Mouse (Mus musculus): ENCODE data around the gene Tbx1. TPM values are rescaled to one million over a fixed set of nuclear protein-coding genes. Genes with fewer than 3 reads are reported as not detected.

Gene Tbx1
- polyA plus RNA-seq, 1 experiment: not detected

DNA sequence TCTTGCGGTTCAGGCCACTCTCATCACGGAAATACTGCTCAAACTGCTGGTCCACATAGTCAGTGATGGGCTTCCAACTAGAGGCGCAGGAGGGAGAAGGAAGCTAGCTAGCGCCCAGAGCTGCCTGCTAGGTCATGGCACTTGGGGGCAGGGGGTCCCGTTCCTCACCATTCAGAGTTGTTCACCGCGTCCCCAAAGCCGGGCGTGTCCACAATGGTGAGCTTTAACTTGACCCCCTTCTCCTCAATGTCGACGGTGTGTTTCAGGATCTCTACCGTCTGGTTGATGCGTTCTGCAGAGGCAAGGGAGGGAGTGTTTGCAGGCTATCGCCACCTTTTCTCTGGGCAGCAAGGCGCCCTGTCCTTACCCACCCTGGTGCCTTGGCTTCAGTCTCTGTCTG is 34.2 kb upstream of the Tbx1 start:
- Histone ChIP-seq H3K4me3 (replicated peaks) (no peak overlapping the region), H3K36me3 (ENCODE audit: control insufficient read depth) (no peaks in the 10 kb centered on the region), H3K27me3 (ENCODE audit: control insufficient read depth) (peaks cover 100% of the 10 kb centered on the region), H3K4me1 (ENCODE audit: control insufficient read depth) (peaks cover 19% of the 10 kb centered on the region), H3K9me3 (ENCODE audit: control insufficient read depth, low read length) (peaks cover 11% of the 10 kb centered on the region; the same call in 1 of the 2 replicates)
- TF ChIP-seq GATA1 (IDR thresholded peaks at IDR 0.05; ENCODE audit: low read length): no peak
- TF ChIP-seq TAL1 (IDR thresholded peaks at IDR 0.05; ENCODE audit: low read length): no peak

DNA sequence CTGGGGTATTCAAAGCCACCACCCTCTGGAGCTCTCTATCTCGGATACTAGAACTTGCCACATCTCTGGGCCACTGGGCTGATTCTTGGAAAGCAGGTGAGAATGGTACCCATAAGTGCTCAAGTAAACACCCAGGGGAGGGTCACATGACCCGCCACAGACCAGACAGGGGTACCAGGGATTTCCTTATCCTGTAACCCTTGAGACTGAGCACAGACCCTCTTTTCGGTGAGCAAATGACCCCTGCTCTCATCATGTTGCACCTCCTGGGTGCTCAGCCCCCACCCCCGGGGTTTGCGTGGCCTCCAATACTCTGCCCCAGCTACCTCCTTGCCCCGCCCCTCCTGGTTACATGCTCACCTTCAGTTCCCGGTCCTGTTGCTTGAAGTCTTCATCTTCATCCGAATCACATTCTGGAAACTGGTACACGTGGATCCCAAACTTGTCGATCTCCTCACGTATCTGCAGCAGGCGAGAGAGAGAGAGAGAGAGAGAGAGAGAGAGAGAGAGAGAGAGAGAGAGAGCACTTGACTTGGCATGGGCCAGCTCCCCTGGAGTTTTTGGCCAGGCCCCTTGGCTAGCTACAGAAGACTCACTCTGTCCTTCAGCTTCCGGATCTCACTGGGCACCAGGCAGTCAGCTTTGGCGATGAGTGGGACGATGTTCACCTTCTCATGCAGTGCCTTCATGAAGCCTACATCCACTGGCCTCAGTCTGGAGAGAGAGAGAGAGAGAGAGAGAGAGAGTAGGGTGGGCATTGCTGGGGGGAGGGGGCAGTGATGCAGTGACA is 33.5 kb upstream of the Tbx1 start:
- Histone ChIP-seq H3K36me3 (ENCODE audit: control insufficient read depth) (no peaks in the 10 kb centered on the region), H3K9me3 (ENCODE audit: control insufficient read depth, low read length) (peaks cover 11% of the 10 kb centered on the region; the same call in 1 of the 2 replicates), H3K4me3 (replicated peaks) (no peak overlapping the region), H3K27me3 (ENCODE audit: control insufficient read depth) (peaks cover 100% of the 10 kb centered on the region), H3K4me1 (ENCODE audit: control insufficient read depth) (peaks cover 13% of the 10 kb centered on the region)
- TF ChIP-seq GATA1 (IDR thresholded peaks at IDR 0.05; ENCODE audit: low read length): no peak
- TF ChIP-seq TAL1 (IDR thresholded peaks at IDR 0.05; ENCODE audit: low read length): no peak

DNA sequence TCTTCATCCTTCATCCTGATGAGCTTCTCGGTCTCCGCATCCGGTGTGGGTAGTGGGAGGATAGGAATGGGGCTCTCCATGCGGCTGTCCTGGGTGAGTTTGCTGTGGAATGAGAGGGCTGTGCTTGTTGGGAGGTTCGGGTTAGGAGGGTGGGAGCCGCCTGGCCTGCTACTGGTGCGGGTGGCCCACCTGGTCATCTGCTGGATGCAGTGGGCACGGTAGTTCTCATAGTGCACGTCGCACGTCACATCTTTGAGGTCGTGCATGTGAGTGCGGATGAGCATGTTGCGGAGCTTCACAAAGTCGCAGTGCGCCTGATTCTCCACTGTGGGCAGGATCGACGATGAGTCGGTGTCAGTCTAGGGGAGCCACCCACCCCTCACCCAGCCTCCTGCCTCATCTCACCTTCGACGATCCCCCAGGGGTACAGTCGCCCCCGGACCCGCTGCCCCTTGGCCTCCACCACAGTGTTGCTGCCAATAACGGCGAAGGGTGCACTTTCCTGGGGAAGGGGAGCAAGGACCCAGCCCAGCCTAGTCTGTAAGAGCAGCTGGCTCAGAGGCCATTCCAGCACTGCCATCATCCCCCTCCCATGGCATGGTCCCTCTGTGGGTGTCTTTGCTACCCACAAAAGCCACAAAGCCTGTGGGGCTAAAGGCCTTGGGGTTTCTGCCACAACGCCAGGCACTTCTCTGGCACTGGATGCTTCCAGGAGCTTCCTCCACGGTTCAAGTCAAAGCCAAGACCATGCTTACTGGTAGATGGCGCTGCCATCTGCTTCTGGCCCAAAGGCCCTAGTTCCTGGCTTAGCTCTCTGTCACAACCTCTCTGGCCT is 32.7 kb upstream of the Tbx1 start:
- peaks cover 100% of the 10 kb centered on the region for H3K27me3 ChIP-seq (ENCODE audit: control insufficient read depth)
- H3K4me3 ChIP-seq (replicated peaks): no peak overlapping the region

DNA sequence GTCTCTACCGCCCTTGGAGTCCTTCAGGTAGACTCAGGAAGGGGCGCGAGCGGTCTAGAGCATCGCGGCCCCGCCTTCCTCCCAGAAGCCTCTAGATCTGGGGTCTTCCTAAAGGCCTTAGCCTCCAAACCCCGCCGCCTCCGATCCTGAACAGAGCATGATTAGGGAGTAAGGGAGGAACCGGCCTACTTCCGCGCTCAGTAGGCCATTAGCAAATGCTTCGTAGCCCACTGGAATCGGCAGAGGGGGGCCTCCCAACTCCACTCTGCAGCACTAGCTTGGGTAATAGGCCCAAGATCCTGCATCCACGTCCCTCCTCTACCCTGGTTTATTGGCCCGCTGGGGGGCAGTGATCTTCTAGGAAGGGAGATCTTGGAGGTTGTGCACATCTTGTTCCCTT is 31.5 kb upstream of the Tbx1 start, which contains the start of gene Gp1bb:
Gp1bb (minus strand) TSS at position 385 of the 400 bp plus-strand sequence.
- no peak for TF ChIP-seq GATA1 (IDR thresholded peaks at IDR 0.05; ENCODE audit: low read length)
- no peak for TF ChIP-seq TAL1 (IDR thresholded peaks at IDR 0.05; ENCODE audit: low read length)
- H3K27me3 ChIP-seq (ENCODE audit: control insufficient read depth): peaks cover 97% of the 10 kb centered on the region
- no peaks in the 10 kb centered on the region for H3K36me3 ChIP-seq (ENCODE audit: control insufficient read depth)
- H3K4me3 ChIP-seq (replicated peaks): no peak within 1 kb of the TSS
- peaks cover 11% of the 10 kb centered on the region; the same call in 1 of the 2 replicates for H3K9me3 ChIP-seq (ENCODE audit: control insufficient read depth, low read length)
- H3K4me1 ChIP-seq (ENCODE audit: control insufficient read depth): peaks cover 19% of the 10 kb centered on the region

More for the DNA sequence above, 32.7 kb upstream of the Tbx1 start:
- H3K9me3 ChIP-seq (ENCODE audit: control insufficient read depth, low read length): peaks cover 11% of the 10 kb centered on the region; the same call in 1 of the 2 replicates
- H3K36me3 ChIP-seq (ENCODE audit: control insufficient read depth): no peaks in the 10 kb centered on the region
- TF ChIP-seq GATA1 (IDR thresholded peaks at IDR 0.05; ENCODE audit: low read length) (no peak), TAL1 (IDR thresholded peaks at IDR 0.05; ENCODE audit: low read length) (no peak)
- H3K4me1 ChIP-seq (ENCODE audit: control insufficient read depth): peaks cover 13% of the 10 kb centered on the region

DNA sequence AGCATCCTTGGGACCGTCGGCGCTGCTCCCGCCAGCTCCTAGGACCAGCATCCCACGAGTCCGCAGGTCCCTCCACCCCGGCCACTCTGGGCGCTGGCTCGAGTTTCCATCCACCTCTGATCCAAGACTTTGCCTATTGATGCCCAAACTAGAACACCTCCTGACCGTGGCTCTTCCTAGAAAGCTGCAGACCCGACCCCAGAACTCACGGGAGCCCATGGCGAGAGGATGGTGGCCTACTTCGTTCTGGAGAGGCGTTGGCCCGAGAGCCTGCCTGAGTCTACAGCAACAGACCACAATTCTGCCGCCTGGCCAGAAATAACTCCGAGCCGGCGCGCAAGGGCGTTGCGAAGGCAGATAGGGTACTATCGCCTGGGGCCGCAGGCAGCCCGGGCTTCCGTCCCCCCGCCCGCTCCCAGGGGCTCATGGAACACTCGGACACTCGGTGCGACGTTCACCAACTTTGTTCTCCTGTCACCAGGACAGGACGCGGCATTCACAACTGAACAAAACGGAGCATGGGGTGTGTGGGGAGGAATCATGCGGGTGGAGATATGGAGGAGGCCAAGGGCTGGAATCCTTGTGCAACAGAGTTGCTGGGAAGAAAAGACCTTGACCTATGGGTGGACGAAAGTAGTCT is 31.0 kb upstream of the Tbx1 start:
- no peak overlapping the region for H3K4me3 ChIP-seq (replicated peaks)
- no peak for TF ChIP-seq TAL1 (IDR thresholded peaks at IDR 0.05; ENCODE audit: low read length)
- no peak for TF ChIP-seq GATA1 (IDR thresholded peaks at IDR 0.05; ENCODE audit: low read length)
- peaks cover 8% of the 10 kb centered on the region; the same call in 1 of the 2 replicates for H3K9me3 ChIP-seq (ENCODE audit: control insufficient read depth, low read length)
- H3K4me1 ChIP-seq (ENCODE audit: control insufficient read depth): peaks cover 16% of the 10 kb centered on the region
- peaks cover 97% of the 10 kb centered on the region for H3K27me3 ChIP-seq (ENCODE audit: control insufficient read depth)
- no peaks in the 10 kb centered on the region for H3K36me3 ChIP-seq (ENCODE audit: control insufficient read depth)

DNA sequence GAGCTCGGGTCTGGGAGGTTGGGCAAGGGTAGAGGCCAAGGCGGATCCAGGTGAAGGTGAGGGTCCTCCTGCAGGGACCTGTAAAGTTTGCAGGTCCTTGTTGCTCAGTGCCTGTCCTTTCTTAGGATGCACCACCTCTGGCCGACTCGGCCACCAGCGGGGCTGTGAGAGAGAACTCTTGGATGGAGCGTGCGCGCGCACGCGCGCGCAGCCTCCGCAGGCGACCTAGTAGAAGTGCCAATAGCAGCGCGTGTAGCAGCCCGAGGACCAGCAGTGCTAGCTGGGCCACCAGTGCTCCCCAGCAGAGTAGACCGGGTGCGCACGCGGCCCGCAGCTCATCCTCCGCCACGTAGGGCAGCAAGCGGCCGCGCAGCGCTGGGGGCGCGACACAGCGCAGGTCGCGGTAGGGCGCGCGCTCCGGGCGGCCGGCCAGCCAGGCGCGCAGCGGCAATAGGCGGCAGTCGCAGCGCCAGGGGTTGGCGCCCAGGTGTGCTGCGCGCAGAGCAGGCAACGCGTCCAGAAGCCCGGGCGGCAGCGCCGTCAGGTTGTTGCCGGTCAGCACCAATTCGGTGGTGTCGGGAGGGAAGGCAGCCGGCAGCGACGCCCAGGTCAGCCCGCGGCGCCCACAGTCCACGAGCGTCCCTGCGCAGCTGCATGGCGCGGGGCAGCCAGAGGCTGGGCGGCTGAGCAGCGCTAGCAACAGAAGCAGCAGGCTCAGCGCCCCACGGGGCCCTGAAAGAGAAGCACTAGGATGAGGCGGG is 30.3 kb upstream of the Tbx1 start:
- no peaks in the 10 kb centered on the region for H3K36me3 ChIP-seq (ENCODE audit: control insufficient read depth)
- H3K9me3 ChIP-seq (ENCODE audit: control insufficient read depth, low read length): peaks cover 8% of the 10 kb centered on the region; the same call in 1 of the 2 replicates
- TF ChIP-seq TAL1 (IDR thresholded peaks at IDR 0.05; ENCODE audit: low read length): no peak
- H3K4me1 ChIP-seq (ENCODE audit: control insufficient read depth): peaks cover 11% of the 10 kb centered on the region
- H3K27me3 ChIP-seq (ENCODE audit: control insufficient read depth): peaks cover 93% of the 10 kb centered on the region
- no peak overlapping the region for H3K4me3 ChIP-seq (replicated peaks)

DNA sequence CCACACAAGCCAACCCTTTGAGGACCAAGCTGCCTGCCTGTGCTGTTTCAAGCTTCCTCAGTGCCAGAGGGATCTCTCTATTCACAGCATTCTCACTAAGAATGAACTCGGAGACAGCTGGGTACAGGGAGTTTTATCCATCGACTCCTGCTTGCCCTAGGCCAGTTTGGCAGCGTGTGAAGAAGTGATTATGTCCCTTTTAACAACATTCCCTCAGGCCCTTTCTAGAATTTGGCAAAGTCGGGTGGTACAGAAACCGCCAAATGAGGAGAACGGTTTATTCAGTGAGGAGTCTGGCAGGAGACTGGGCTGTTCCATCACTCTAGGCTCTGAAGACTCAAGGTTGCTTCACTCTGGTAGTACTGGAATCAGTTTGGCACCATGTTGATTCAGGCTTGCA is 29.7 kb upstream of the Tbx1 start:
- no peak for TF ChIP-seq TAL1 (IDR thresholded peaks at IDR 0.05; ENCODE audit: low read length)
- no peak for TF ChIP-seq GATA1 (IDR thresholded peaks at IDR 0.05; ENCODE audit: low read length)
- no peak overlapping the region for H3K4me3 ChIP-seq (replicated peaks)
- H3K36me3 ChIP-seq (ENCODE audit: control insufficient read depth): no peaks in the 10 kb centered on the region
- peaks cover 11% of the 10 kb centered on the region for H3K4me1 ChIP-seq (ENCODE audit: control insufficient read depth)
- peaks cover 6% of the 10 kb centered on the region; the same call in 1 of the 2 replicates for H3K9me3 ChIP-seq (ENCODE audit: control insufficient read depth, low read length)
- peaks cover 90% of the 10 kb centered on the region for H3K27me3 ChIP-seq (ENCODE audit: control insufficient read depth)

DNA sequence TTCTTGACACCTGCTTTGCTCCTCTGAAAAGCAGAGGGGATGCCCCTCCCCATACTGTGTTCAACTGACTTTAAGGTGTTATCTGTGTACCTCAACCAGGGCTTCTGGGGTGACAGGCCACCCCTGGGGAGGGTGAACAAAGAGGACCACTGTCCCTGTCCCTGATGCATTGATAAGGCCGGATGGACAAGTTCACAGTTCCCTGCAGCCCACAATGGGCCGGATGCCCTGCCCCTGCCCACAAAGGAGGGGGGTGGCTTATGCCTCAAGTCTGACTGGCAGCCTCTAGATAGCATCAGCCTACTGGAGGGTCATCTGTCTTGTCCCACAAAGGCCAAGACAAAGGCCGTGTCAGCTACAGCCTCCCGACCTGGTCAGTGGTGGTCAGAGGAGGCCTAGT is 28.6 kb upstream of the Tbx1 start:
- no peaks in the 10 kb centered on the region for H3K36me3 ChIP-seq (ENCODE audit: control insufficient read depth)
- TF ChIP-seq GATA1 (IDR thresholded peaks at IDR 0.05; ENCODE audit: low read length) (no peak), TAL1 (IDR thresholded peaks at IDR 0.05; ENCODE audit: low read length) (no peak)
- no peak overlapping the region for H3K4me3 ChIP-seq (replicated peaks)
- H3K27me3 ChIP-seq (ENCODE audit: control insufficient read depth): peaks cover 79% of the 10 kb centered on the region
- peaks cover 11% of the 10 kb centered on the region for H3K4me1 ChIP-seq (ENCODE audit: control insufficient read depth)
- peaks cover 6% of the 10 kb centered on the region; the same call in 1 of the 2 replicates for H3K9me3 ChIP-seq (ENCODE audit: control insufficient read depth, low read length)
